Mouse (Mus musculus): ENCODE measurements around the gene Fabp7.

The Fabp7 gene

GRCm38 (mm10) chr10:57799486-57799885, 14.8 kb downstream of the Fabp7 start:
- DNase-seq (ENCODE audit: low read depth, low spot score): no peak

- no peak for DNase-seq (ENCODE audit: low read depth, low spot score)
Measured at GRCm38 (mm10) chr10:57807754-57808153, 23.1 kb downstream of the Fabp7 start.

GRCm38 (mm10) chr10:57812161-57812856, 27.6 kb downstream of the Fabp7 start:
- DNase-seq (ENCODE audit: low read depth, low spot score): no peak

GRCm38 (mm10) chr10:57814295-57814694, 29.6 kb downstream of the Fabp7 start:
- no peak for DNase-seq (ENCODE audit: low read depth, low spot score)

- DNase-seq (ENCODE audit: low read depth, low spot score): no peak
Measured at GRCm38 (mm10) chr10:57815869-57816268, 31.2 kb downstream of the Fabp7 start.

- DNase-seq (ENCODE audit: low read depth, low spot score): no peak
Measured at GRCm38 (mm10) chr10:57819209-57819608, 34.5 kb downstream of the Fabp7 start.

GRCm38 (mm10) chr10:57822473-57822872, 37.8 kb downstream of the Fabp7 start:
- DNase-seq (ENCODE audit: low read depth, low spot score): no peak

GRCm38 (mm10) chr10:57828649-57829048, 44.0 kb downstream of the Fabp7 start:
- no peak for DNase-seq (ENCODE audit: low read depth, low spot score)

- no peak for DNase-seq (ENCODE audit: low read depth, low spot score)
Measured at GRCm38 (mm10) chr10:57829621-57830020, 44.9 kb downstream of the Fabp7 start.

- no peak for DNase-seq (ENCODE audit: low read depth, low spot score)
Measured at GRCm38 (mm10) chr10:57835094-57835493, 50.4 kb downstream of the Fabp7 start.

- no peak for DNase-seq (ENCODE audit: low read depth, low spot score)
Measured at GRCm38 (mm10) chr10:57835982-57836381, 51.3 kb downstream of the Fabp7 start.
